ENCODE assay signal across 19 mouse cellular contexts in genomic region chr10:19490500-19490899, GRCm38 (mm10).
DNase-seq lines count a peak whose midpoint lies in the region; ATAC-seq lines count a peak whose summit lies in the region.
"Had no signal": no experiment of that assay in that cellular context is flagged by ENCODE, and none has a peak within 500 bp of the region (broad histone marks: within the 10 kb centered on the region; RNA-seq: fewer than 3 reads in every experiment).

No protein-coding gene starts in this region.

- no peaks in the 10 kb centered on the region for H3K4me1 ChIP-seq in intestine, embryonic 15.5 days (replicated peaks)
- H3K4me1 ChIP-seq in intestine, embryonic 16.5 days (ENCODE audit: control insufficient read depth, insufficient read depth, low read length): 0 out of 2 replicates have a peak, but pooled peaks cover 3% of the 10 kb centered on the region
- 0 out of 2 replicates have a peak, but pooled peaks cover 6% of the 10 kb centered on the region for H3K4me1 ChIP-seq in liver, embryonic 12.5 days
- no peaks in the 10 kb centered on the region for H3K4me1 ChIP-seq in liver, embryonic 15.5 days (replicated peaks)
- H3K4me1 ChIP-seq: embryonic facial prominence, embryonic 10.5 days; forebrain, embryonic 13.5 days had no signal

- no peaks in the 10 kb centered on the region for H3K27me3 ChIP-seq in intestine, embryonic 15.5 days (replicated peaks)
- H3K27me3 ChIP-seq in intestine, embryonic 16.5 days (replicated peaks; ENCODE audit: control insufficient read depth, insufficient read depth, low read length): no peaks in the 10 kb centered on the region
- no peaks in the 10 kb centered on the region for H3K27me3 ChIP-seq in liver, embryonic 12.5 days (replicated peaks)
- no peaks in the 10 kb centered on the region for H3K27me3 ChIP-seq in liver, embryonic 15.5 days
- H3K27me3 ChIP-seq: embryonic facial prominence, embryonic 12.5 days had no signal

- no peak overlapping the region for H3K9ac ChIP-seq in intestine, embryonic 15.5 days
- no peak overlapping the region for H3K9ac ChIP-seq in intestine, embryonic 16.5 days (ENCODE audit: low read depth, low read length)
- no peak overlapping the region for H3K9ac ChIP-seq in liver, embryonic 12.5 days
- H3K9ac ChIP-seq in liver, embryonic 15.5 days: no peak overlapping the region
- H3K9ac ChIP-seq: embryonic facial prominence, embryonic 12.5 days; forebrain, embryonic 13.5 days; forebrain, embryonic 15.5 days; forebrain, postnatal 0 days had no signal

- no peak overlapping the region for H3K4me2 ChIP-seq in intestine, embryonic 15.5 days (replicated peaks)
- no peak overlapping the region for H3K4me2 ChIP-seq in intestine, embryonic 16.5 days (ENCODE audit: low read depth, low read length)
- 0 out of 2 replicates have a peak overlapping the region, but pooled peaks have one; percentile 14 for H3K4me2 ChIP-seq in liver, embryonic 12.5 days
- H3K4me2 ChIP-seq in liver, embryonic 15.5 days: peak overlapping the region; percentile 1; the same call in 1 of the 2 replicates
- H3K4me2 ChIP-seq: embryonic facial prominence, embryonic 12.5 days; forebrain, embryonic 13.5 days; forebrain, embryonic 15.5 days had no signal

- 30% methylated on average over 8 of the region's 8 CpGs for WGBS in intestine, embryonic 15.5 days
- WGBS in intestine, embryonic 16.5 days: 34% methylated on average over 8 of the region's 8 CpGs
- 57% methylated on average over 8 of the region's 8 CpGs for WGBS in liver, embryonic 12.5 days (ENCODE audit: insufficient replicate concordance)
- 51% methylated on average over 8 of the region's 8 CpGs for WGBS in liver, embryonic 15.5 days (ENCODE audit: insufficient replicate concordance)

- peak; percentile 10; the same call in 1 of the 2 replicates for ATAC-seq in intestine, embryonic 15.5 days
- no peak for ATAC-seq in intestine, embryonic 16.5 days
- no peak for ATAC-seq in liver, embryonic 12.5 days
- ATAC-seq in liver, embryonic 15.5 days (ENCODE audit: insufficient read depth): no peak
- ATAC-seq: forebrain, embryonic 13.5 days; forebrain, embryonic 15.5 days; forebrain, postnatal 0 days had no signal

- no peak overlapping the region for H3K4me3 ChIP-seq in intestine, embryonic 15.5 days (replicated peaks)
- no peak overlapping the region for H3K4me3 ChIP-seq in intestine, embryonic 16.5 days (ENCODE audit: low read length)
- no peak overlapping the region for H3K4me3 ChIP-seq in liver, embryonic 12.5 days
- H3K4me3 ChIP-seq in liver, embryonic 15.5 days (replicated peaks): no peak overlapping the region
- H3K4me3 ChIP-seq: embryonic facial prominence, embryonic 10.5 days; embryonic facial prominence, embryonic 12.5 days; forebrain, embryonic 13.5 days; forebrain, embryonic 15.5 days had no signal

- no peak for DNase-seq in liver
- no peak for DNase-seq in lung, postnatal 25 days (ENCODE audit: low spot score)
- DNase-seq in adrenal gland, postnatal 10 days: no peak
- DNase-seq: adrenal gland, adult 8-10 months; adrenal gland, postnatal 25 days; cerebellum, adult 11-12 months; cerebellum, adult 2 months; cerebellum, adult 9-10 months; cerebellum, postnatal 10 days; cerebellum, postnatal 25 days; forebrain, postnatal 0 days had no signal

- H3K9me3 ChIP-seq in intestine, embryonic 15.5 days: no peaks in the 10 kb centered on the region
- H3K9me3 ChIP-seq in intestine, embryonic 16.5 days (ENCODE audit: control insufficient read depth, low read length): no peaks in the 10 kb centered on the region
- H3K9me3 ChIP-seq in liver, embryonic 12.5 days (replicated peaks): no peaks in the 10 kb centered on the region
- H3K9me3 ChIP-seq in liver, embryonic 15.5 days (replicated peaks): no peaks in the 10 kb centered on the region
- H3K9me3 ChIP-seq: embryonic facial prominence, embryonic 10.5 days; embryonic facial prominence, embryonic 12.5 days; forebrain, embryonic 13.5 days; forebrain, embryonic 15.5 days had no signal

- H3K27ac ChIP-seq in intestine, embryonic 15.5 days: no peak overlapping the region
- no peak overlapping the region for H3K27ac ChIP-seq in intestine, embryonic 16.5 days (ENCODE audit: low read length)
- H3K27ac ChIP-seq in liver, embryonic 12.5 days: no peak overlapping the region
- no peak overlapping the region for H3K27ac ChIP-seq in liver, embryonic 15.5 days (replicated peaks)
- H3K27ac ChIP-seq: embryonic facial prominence, embryonic 10.5 days; embryonic facial prominence, embryonic 12.5 days; forebrain, embryonic 13.5 days; forebrain, embryonic 15.5 days had no signal

- H3K36me3 ChIP-seq in intestine, embryonic 15.5 days: no peaks in the 10 kb centered on the region
- no peaks in the 10 kb centered on the region for H3K36me3 ChIP-seq in intestine, embryonic 16.5 days (ENCODE audit: control insufficient read depth, insufficient read depth, low read length)
- no peaks in the 10 kb centered on the region for H3K36me3 ChIP-seq in liver, embryonic 12.5 days
- no peaks in the 10 kb centered on the region for H3K36me3 ChIP-seq in liver, embryonic 15.5 days (replicated peaks)
- H3K36me3 ChIP-seq: embryonic facial prominence, embryonic 10.5 days; embryonic facial prominence, embryonic 12.5 days; forebrain, embryonic 15.5 days had no signal

Comparison
In these comparisons a context has a peak if more than half of its experiments do, and no peak if none do; other contexts are left out.
1. H3K4me2 ChIP-seq: peak in liver, embryonic 12.5 days (single experiment) and liver, embryonic 15.5 days (single experiment); none in intestine, embryonic 15.5 days (single experiment) and intestine, embryonic 16.5 days (single experiment).